Mouse (Mus musculus) myocyte (in vitro differentiated cells): Measurements from ENCODE around the gene Nfil3. TPM values are rescaled to one million over a fixed set of nuclear protein-coding genes. Genes with fewer than 3 reads are reported as not detected.

Experiments
- H3K27me3 ChIP-seq: one replicate; pipeline ENCODE4 v1.6.1; 2011; ENCODE audit not compliant: control insufficient read depth, insufficient read depth, insufficient read length
- H3K36me3 ChIP-seq: one replicate; pipeline ENCODE4 v1.6.1; 2011; ENCODE audit not compliant: control insufficient read depth, insufficient read depth
- H3K4me2 ChIP-seq: one replicate; pipeline ENCODE4 v1.6.1; 2011; ENCODE audit warnings: low read depth, control low read depth
- H3K4me3 ChIP-seq: one replicate; pipeline ENCODE4 v1.5.1; 2011; ENCODE audit warnings: mild to moderate bottlenecking, control low read depth, moderate library complexity
- H3K79me2 ChIP-seq: one replicate; pipeline ENCODE4 v1.6.1; 2011; ENCODE audit not compliant: control insufficient read depth, insufficient read depth
- H3ac ChIP-seq: one replicate; pipeline ENCODE4 v1.6.1; 2011; ENCODE audit not compliant: control insufficient read depth, insufficient read length
- CEBPB ChIP-seq: IDR thresholded peaks from 2 replicates; pipeline ENCODE4 v1.6.1; 2011; ENCODE audit warnings: mild to moderate bottlenecking, moderate library complexity; ENCODE audit not compliant: poor library complexity, insufficient read depth, severe bottlenecking
- E2F4 ChIP-seq: IDR thresholded peaks from one replicate; pipeline ENCODE4 v1.6.1; 2011; ENCODE audit warnings: mild to moderate bottlenecking, control low read depth, moderate library complexity; ENCODE audit not compliant: insufficient read depth
- MAX ChIP-seq: IDR thresholded peaks from one replicate; pipeline ENCODE4 v1.6.1; 2011; ENCODE audit warnings: low read depth, mild to moderate bottlenecking, control low read depth
- MYOD1 ChIP-seq, 3 experiments: IDR thresholded peaks; one replicate each; pipeline ENCODE4 v1.6.1; 2011; ENCODE audit warnings: control low read depth in 2 of 3, low read depth in 2 of 3, mild to moderate bottlenecking in 2 of 3, moderate library complexity in 1 of 3; ENCODE audit not compliant: insufficient read length in 2 of 3, control insufficient read depth in 1 of 3
- MYOG ChIP-seq, 3 experiments: IDR thresholded peaks; one replicate each; pipeline ENCODE4 v1.6.1; 2011; ENCODE audit warnings: control low read depth in 2 of 3, low read depth in 2 of 3, mild to moderate bottlenecking in 2 of 3; ENCODE audit not compliant: insufficient read length in 2 of 3, control insufficient read depth in 1 of 3, insufficient read depth in 1 of 3
- POLR2A ChIP-seq: IDR thresholded peaks from one replicate; pipeline ENCODE4 v1.6.1; 2011; ENCODE audit warnings: low read depth, mild to moderate bottlenecking, control low read depth, moderate library complexity; ENCODE audit not compliant: insufficient read length
- POLR2AphosphoS2 ChIP-seq: IDR thresholded peaks from one replicate; pipeline ENCODE4 v1.6.1; 2011; ENCODE audit warnings: low read depth, control low read depth; ENCODE audit not compliant: insufficient read length
- REST ChIP-seq: IDR thresholded peaks from one replicate; pipeline ENCODE4 v1.6.1; 2011; ENCODE audit warnings: mild to moderate bottlenecking, control low read depth, moderate library complexity; ENCODE audit not compliant: insufficient read depth, insufficient read length
- SRF ChIP-seq: IDR thresholded peaks from one replicate; pipeline ENCODE4 v1.6.1; 2011; ENCODE audit warnings: low read depth; ENCODE audit not compliant: control insufficient read depth, insufficient read length
- TCF12 ChIP-seq: IDR thresholded peaks from one replicate; pipeline ENCODE4 v1.6.1; 2011; ENCODE audit warnings: mild to moderate bottlenecking, control low read depth; ENCODE audit not compliant: poor library complexity, insufficient read depth, severe bottlenecking
- TCF3 ChIP-seq: IDR thresholded peaks from one replicate; pipeline ENCODE4 v1.6.1; 2011; ENCODE audit warnings: low read depth, control low read depth; ENCODE audit not compliant: insufficient read length
- USF1 ChIP-seq: IDR thresholded peaks from one replicate; pipeline ENCODE4 v1.6.1; 2011; ENCODE audit warnings: low read depth, mild to moderate bottlenecking, control low read depth, moderate library complexity
- polyA plus RNA-seq: library from polyadenylated mRNA; unstranded; fragments of >200 nt; fragmentation: generic; extraction: Trizol; gene quantifications from one replicate; pipeline ENCODE4 v1.2.1, GENCODE M21; 2012; ENCODE audit warnings: missing spikeins

The Nfil3 gene
- polyA plus RNA-seq, 1 experiment = 60.6 TPM

- no peaks in the 10 kb centered on the region for H3K79me2 ChIP-seq
- no peak overlapping the region for H3ac ChIP-seq
- H3K4me2 ChIP-seq = no peak overlapping the region
Observed at GRCm38 (mm10) chr13:52921966-52922365, 58.9 kb downstream of the Nfil3 start.

GRCm38 (mm10) chr13:52921065-52921825 lies 59.6 kb downstream of the Nfil3 start:
- H3K4me3 ChIP-seq = no peak overlapping the region
- H3K4me2 ChIP-seq = no peak overlapping the region
- H3ac ChIP-seq = no peak overlapping the region
- TF ChIP-seq TCF3 (no peak), POLR2AphosphoS2 (no peak), TCF12 (no peak), REST (no peak), MYOG (IDR thresholded peaks at IDR 0.05; ENCODE audit: control insufficient read depth in 1 of 3, insufficient read depth in 1 of 3, insufficient read length in 2 of 3, low read depth in 2 of 3) (no peak), E2F4 (no peak), MYOD1 (IDR thresholded peaks at IDR 0.05; ENCODE audit: control insufficient read depth in 1 of 3, insufficient read length in 2 of 3, low read depth in 2 of 3) (no peak), SRF (no peak)
- no peaks in the 10 kb centered on the region for H3K79me2 ChIP-seq
- H3K27me3 ChIP-seq = no peaks in the 10 kb centered on the region
- no peaks in the 10 kb centered on the region for H3K36me3 ChIP-seq

More at GRCm38 (mm10) chr13:52921966-52922365, 58.9 kb downstream of the Nfil3 start:
- Histone ChIP-seq H3K36me3 (no peaks in the 10 kb centered on the region), H3K4me3 (no peak overlapping the region), H3K27me3 (no peaks in the 10 kb centered on the region)
- no peak for TF ChIP-seq MYOD1 (IDR thresholded peaks at IDR 0.05; ENCODE audit: control insufficient read depth in 1 of 3, insufficient read length in 2 of 3, low read depth in 2 of 3)
- TF ChIP-seq POLR2AphosphoS2 = no peak
- no peak for TF ChIP-seq POLR2A
- no peak for TF ChIP-seq REST
- TF ChIP-seq TCF12 = no peak
- no peak for TF ChIP-seq E2F4
- TF ChIP-seq USF1 = no peak
- no peak for TF ChIP-seq MAX
- TF ChIP-seq MYOG (IDR thresholded peaks at IDR 0.05; ENCODE audit: control insufficient read depth in 1 of 3, insufficient read depth in 1 of 3, insufficient read length in 2 of 3, low read depth in 2 of 3) = no peak
- TF ChIP-seq CEBPB = no peak
- no peak for TF ChIP-seq SRF
- no peak for TF ChIP-seq TCF3

GRCm38 (mm10) chr13:52919790-52920352 lies 61.0 kb downstream of the Nfil3 start:
- H3ac ChIP-seq = no peak overlapping the region
- TF ChIP-seq TCF3 (no peak), USF1 (no peak), POLR2A (no peak), MYOD1 (IDR thresholded peaks at IDR 0.05; ENCODE audit: control insufficient read depth in 1 of 3, insufficient read length in 2 of 3, low read depth in 2 of 3) (no peak), MAX (no peak), E2F4 (no peak), REST (no peak), MYOG (IDR thresholded peaks at IDR 0.05; ENCODE audit: control insufficient read depth in 1 of 3, insufficient read depth in 1 of 3, insufficient read length in 2 of 3, low read depth in 2 of 3) (no peak)

DNA sequence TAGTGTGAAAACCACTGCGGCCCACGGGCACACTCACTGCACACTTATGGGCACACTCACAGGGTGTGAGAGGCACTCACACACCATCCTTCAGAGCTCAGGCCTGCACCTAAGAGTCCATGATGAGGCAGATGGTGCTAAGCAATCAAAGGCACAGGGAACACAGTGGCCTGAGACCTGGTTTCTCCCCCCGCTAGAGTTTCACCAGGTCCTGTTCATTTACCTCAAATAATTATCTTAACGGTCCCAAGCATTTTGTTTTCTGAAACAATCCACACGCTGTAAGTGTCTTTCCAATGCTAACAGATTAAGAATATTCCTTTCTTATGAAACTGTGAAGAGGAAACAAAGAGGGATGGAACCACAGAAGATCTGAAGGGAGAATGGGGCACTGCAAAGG lies 62.5 kb downstream of the Nfil3 start:
- no peak for TF ChIP-seq REST
- no peak for TF ChIP-seq MYOG (IDR thresholded peaks at IDR 0.05; ENCODE audit: control insufficient read depth in 1 of 3, insufficient read depth in 1 of 3, insufficient read length in 2 of 3, low read depth in 2 of 3)
- TF ChIP-seq USF1 = no peak
- TF ChIP-seq TCF12 = no peak
- Histone ChIP-seq H3ac (no peak overlapping the region), H3K4me3 (no peak overlapping the region), H3K4me2 (no peak overlapping the region), H3K79me2 (no peaks in the 10 kb centered on the region), H3K27me3 (no peaks in the 10 kb centered on the region), H3K36me3 (no peaks in the 10 kb centered on the region)

More at GRCm38 (mm10) chr13:52919790-52920352, 61.0 kb downstream of the Nfil3 start:
- no peaks in the 10 kb centered on the region for H3K79me2 ChIP-seq
- H3K4me3 ChIP-seq = no peak overlapping the region
- H3K4me2 ChIP-seq = no peak overlapping the region
- no peaks in the 10 kb centered on the region for H3K36me3 ChIP-seq
- H3K27me3 ChIP-seq = no peaks in the 10 kb centered on the region

Other genes with a start within 250 kb of the Nfil3 start
- 17.4 TPM for gene Auh, start 51.4 kb downstream of the Nfil3 start, polyA plus RNA-seq